Mouse (Mus musculus): ENCODE results near the gene Nsmf.

Gene Nsmf
- long read RNA-seq, experiment 1, transcript Nsmf-201 (15 exons, 2,922 nt): major isoform, 6 of 20 reads
- long read RNA-seq, experiment 1, partial matches to known transcripts: 3 of 20 reads
- long read RNA-seq, experiment 1, other reads (novel, unspliced or antisense): 10 of 20 reads
- long read RNA-seq, experiment 2, transcript Nsmf-214 (3 exons, 1,571 nt): minor isoform, 5 of 23 reads
- long read RNA-seq, experiment 2, transcript Nsmf-201 (15 exons, 2,922 nt): major isoform, 6 of 23 reads
- long read RNA-seq, experiment 2, partial matches to known transcripts: 4 of 23 reads
- long read RNA-seq, experiment 2, other reads (novel, unspliced or antisense): 6 of 23 reads

GRCm38 (mm10) chr2:25054221-25055067 is at the start of gene Nsmf:
Gene Nsmf, plus strand, starts transcription at chr2:25054355.
- intact Hi-C loops (cut with DNase I): no loop called here

GRCm38 (mm10) chr2:25006767-25007166 is 47.4 kb upstream of the Nsmf start:
- intact Hi-C loops (cut with DNase I): no loop called here

GRCm38 (mm10) chr2:25008250-25008649 is 45.9 kb upstream of the Nsmf start:
- intact Hi-C loops (cut with DNase I): no loop called here

- intact Hi-C loops (cut with DNase I): no loop called here
Observed at GRCm38 (mm10) chr2:25022678-25023077, 31.5 kb upstream of the Nsmf start.

GRCm38 (mm10) chr2:25025109-25025508 is 29.0 kb upstream of the Nsmf start:
- intact Hi-C loops (cut with DNase I): no loop called here

GRCm38 (mm10) chr2:25034994-25035393 is 19.2 kb upstream of the Nsmf start:
- intact Hi-C loops (cut with DNase I): no loop called here

- intact Hi-C loops (cut with DNase I): no loop called here
Observed at GRCm38 (mm10) chr2:25040089-25040488, 14.1 kb upstream of the Nsmf start.

GRCm38 (mm10) chr2:25050921-25051320 is 3.2 kb upstream of the Nsmf start:
- intact Hi-C loops (cut with DNase I): no loop called here

- intact Hi-C loops (cut with DNase I): no loop called here
Observed at GRCm38 (mm10) chr2:25051450-25051849, 2.7 kb upstream of the Nsmf start.

GRCm38 (mm10) chr2:25053101-25053500 is 1.1 kb upstream of the Nsmf start:
- intact Hi-C loops (cut with DNase I): no loop called here

- intact Hi-C loops (cut with DNase I): no loop called here
Observed at GRCm38 (mm10) chr2:25055068-25055405, 882 bp downstream of the Nsmf start.

GRCm38 (mm10) chr2:25055409-25056155 is 1.4 kb downstream of the Nsmf start:
- intact Hi-C loops (cut with DNase I): no loop called here

- intact Hi-C loops (cut with DNase I): no loop called here
Observed at GRCm38 (mm10) chr2:25058926-25059325, 4.8 kb downstream of the Nsmf start.

- intact Hi-C loops (cut with DNase I): no loop called here
Observed at GRCm38 (mm10) chr2:25063523-25063922, 9.4 kb downstream of the Nsmf start.

GRCm38 (mm10) chr2:25064285-25064684 is 10.1 kb downstream of the Nsmf start:
- intact Hi-C loops (cut with DNase I): no loop called here

- intact Hi-C loops (cut with DNase I): no loop called here
Observed at GRCm38 (mm10) chr2:25065537-25065936, 11.4 kb downstream of the Nsmf start.

GRCm38 (mm10) chr2:25066552-25066951 is 12.4 kb downstream of the Nsmf start:
- intact Hi-C loops (cut with DNase I): no loop called here

- intact Hi-C loops (cut with DNase I): no loop called here
Observed at GRCm38 (mm10) chr2:25069537-25069936, 15.4 kb downstream of the Nsmf start.

GRCm38 (mm10) chr2:25072398-25072797 is 18.2 kb downstream of the Nsmf start:
- intact Hi-C loops (cut with DNase I): no loop called here

- intact Hi-C loops (cut with DNase I): no loop called here
Observed at GRCm38 (mm10) chr2:25075506-25075905, 21.4 kb downstream of the Nsmf start.

- intact Hi-C loops (cut with DNase I): no loop called here
Observed at GRCm38 (mm10) chr2:25078967-25079366, 24.8 kb downstream of the Nsmf start.

GRCm38 (mm10) chr2:25080076-25080475 is 25.9 kb downstream of the Nsmf start, which contains the start of gene Entpd8:
Gene Entpd8, plus strand, starts transcription at chr2:25080304.
- intact Hi-C loops (cut with DNase I): no loop called here

Data from adrenal gland (tissue).